Comparison of ENCODE assay signal across 9 mouse cellular contexts in genomic region chr1:188633736-188634135, GRCm38 (mm10).
A peak's percentile ranks its signal among the peaks of the same experiment; 100 is the strongest.
DNase-seq lines count a peak whose midpoint lies in the region; ATAC-seq and TF ChIP-seq lines count a peak whose summit lies in the region.
"Had no signal": no experiment of that assay in that cellular context is flagged by ENCODE, and none has a peak within 500 bp of the region (broad histone marks: within the 10 kb centered on the region; RNA-seq: fewer than 3 reads in every experiment).

No protein-coding gene starts in this region.

- no peak overlapping the region for H3K4me2 ChIP-seq in neural tube, embryonic 11.5 days (ENCODE audit: low read depth)
- no peak overlapping the region for H3K4me2 ChIP-seq in neural tube, embryonic 15.5 days
- H3K4me2 ChIP-seq: limb, embryonic 13.5 days had no signal

- no peak for TF ChIP-seq POLR2A in thymus, adult 2 months (IDR thresholded peaks at IDR 0.05; ENCODE audit: control insufficient read depth, extremely low read depth, insufficient read depth, low read length, poor library complexity)

- ATAC-seq in neural tube, embryonic 11.5 days (ENCODE audit: insufficient read depth, low FRiP score, low TSS enrichment), result no peak
- no peak for ATAC-seq in neural tube, embryonic 15.5 days (ENCODE audit: low FRiP score)

- TF ChIP-seq CTCF in gastrocnemius, adult 2 months (IDR thresholded peaks at IDR 0.05), result peak; percentile 35
- no peak for TF ChIP-seq CTCF in thymus, adult 2 months (IDR thresholded peaks at IDR 0.05; ENCODE audit: borderline replicate concordance, control insufficient read depth, extremely low read depth, insufficient read depth, low read length, poor library complexity)

- no peak overlapping the region for H3K9ac ChIP-seq in neural tube, embryonic 11.5 days (ENCODE audit: low read length)
- H3K9ac ChIP-seq in neural tube, embryonic 15.5 days (replicated peaks), result no peak overlapping the region
- H3K9ac ChIP-seq: limb, embryonic 13.5 days had no signal

- no peaks in the 10 kb centered on the region for H3K27me3 ChIP-seq in neural tube, embryonic 11.5 days (ENCODE audit: control insufficient read depth, insufficient read depth, low read length)
- no peaks in the 10 kb centered on the region for H3K27me3 ChIP-seq in neural tube, embryonic 15.5 days (replicated peaks)
- no peaks in the 10 kb centered on the region for H3K27me3 ChIP-seq in thymus, adult 2 months (ENCODE audit: control insufficient read depth, insufficient read depth, low read length)

- H3K4me3 ChIP-seq in gastrocnemius, adult 2 months, result no peak overlapping the region
- no peak overlapping the region for H3K4me3 ChIP-seq in neural tube, embryonic 11.5 days (ENCODE audit: low read depth, low read length)
- H3K4me3 ChIP-seq in neural tube, embryonic 15.5 days (replicated peaks), result no peak overlapping the region
- H3K4me3 ChIP-seq in thymus, adult 2 months (ENCODE audit: control insufficient read depth, insufficient read depth, low read length), result no peak overlapping the region
- H3K4me3 ChIP-seq: limb, embryonic 13.5 days had no signal

- no peaks in the 10 kb centered on the region for H3K4me1 ChIP-seq in neural tube, embryonic 11.5 days (ENCODE audit: control insufficient read depth, insufficient read depth, low read length)
- no peaks in the 10 kb centered on the region for H3K4me1 ChIP-seq in neural tube, embryonic 15.5 days
- H3K4me1 ChIP-seq in thymus, adult 2 months (replicated peaks; ENCODE audit: control insufficient read depth, insufficient read depth, low read length), result no peaks in the 10 kb centered on the region
- H3K4me1 ChIP-seq: limb, embryonic 13.5 days had no signal

- H3K36me3 ChIP-seq in neural tube, embryonic 11.5 days (ENCODE audit: control insufficient read depth, insufficient read depth, low read length), result no peaks in the 10 kb centered on the region
- H3K36me3 ChIP-seq in neural tube, embryonic 15.5 days, result no peaks in the 10 kb centered on the region
- no peaks in the 10 kb centered on the region for H3K36me3 ChIP-seq in thymus, adult 2 months (ENCODE audit: control insufficient read depth, insufficient read depth, low read length)
- H3K36me3 ChIP-seq: limb, embryonic 13.5 days had no signal

- no peak for DNase-seq in gastrocnemius, adult 2 months
- no peak for DNase-seq in gastrocnemius, postnatal 36 days
- peak; percentile 35 for DNase-seq in neural tube, embryonic 11.5 days (ENCODE audit: low spot score)
- DNase-seq in layer of hippocampus, postnatal 10 days (ENCODE audit: low spot score in 2 of 2), result peak; percentile 41 to 69
- peak; percentile 52 to 69 for DNase-seq in right cerebral cortex, postnatal 10 days (ENCODE audit: low spot score in 2 of 2)
- DNase-seq in thymus, adult 2 months, result no peak
- DNase-seq in heart, adult 9 months (ENCODE audit: low spot score in 2 of 2), result no peak

- intact Hi-C loops in gastrocnemius, adult 2 months (cut with DNase I), result no loop called here
- intact Hi-C loops in gastrocnemius, postnatal 36 days (cut with DNase I), result no loop called here

- 54% methylated on average over 4 of the region's 4 CpGs for WGBS in neural tube, embryonic 11.5 days
- WGBS in neural tube, embryonic 15.5 days, result 51% methylated on average over 4 of the region's 4 CpGs
- WGBS in thymus, adult 2 months, result 65% methylated on average over 4 of the region's 4 CpGs

- H3K27ac ChIP-seq in gastrocnemius, adult 2 months, result no peak overlapping the region
- H3K27ac ChIP-seq in neural tube, embryonic 11.5 days (ENCODE audit: low read depth, low read length), result no peak overlapping the region
- H3K27ac ChIP-seq in neural tube, embryonic 15.5 days (replicated peaks), result no peak overlapping the region
- no peak overlapping the region for H3K27ac ChIP-seq in thymus, adult 2 months (ENCODE audit: control insufficient read depth, insufficient read depth, low read length)
- H3K27ac ChIP-seq: limb, embryonic 13.5 days had no signal

- no peaks in the 10 kb centered on the region for H3K9me3 ChIP-seq in neural tube, embryonic 11.5 days (ENCODE audit: control insufficient read depth, low read length)
- H3K9me3 ChIP-seq in neural tube, embryonic 15.5 days (replicated peaks), result no peaks in the 10 kb centered on the region
- H3K9me3 ChIP-seq: limb, embryonic 13.5 days had no signal

Comparison
In these comparisons a context has a peak if more than half of its experiments do, and no peak if none do; other contexts are left out.
1. DNase-seq: peak in neural tube, embryonic 11.5 days (single experiment), layer of hippocampus, postnatal 10 days (2 of 2) and right cerebral cortex, postnatal 10 days (2 of 2); none in gastrocnemius, adult 2 months (single experiment), gastrocnemius, postnatal 36 days (0 of 2), thymus, adult 2 months (single experiment) and heart, adult 9 months (0 of 2).